Mouse (Mus musculus) midbrain, postnatal 0 days (tissue): ENCODE results near the gene Dido1. TPM values are rescaled to one million over a fixed set of nuclear protein-coding genes. Genes with fewer than 3 reads are reported as not detected.

Experiments
- ATAC-seq: fragments of 200-750 bp; cut with Nextera tagmentation; 2 replicates; pipeline ENCODE4 v1.8.0; 2017; ENCODE audit warnings: moderate number of reproducible peaks, mild to moderate bottlenecking, moderate TSS enrichment, moderate library complexity; ENCODE audit not compliant: low FRiP score
- DNase-seq: peaks from one replicate; pipeline ENCODE4 v3.0.0-alpha.2; 2015; ENCODE audit warnings: low spot score
- H3K27ac ChIP-seq: fragments of 300-500 bp; sonication (generic); 2 replicates; pipeline ENCODE4 v1.5.1; 2014; ENCODE audit warnings: low read depth, mild to moderate bottlenecking, low read length, mixed read lengths
- H3K27me3 ChIP-seq: fragments of 300-500 bp; sonication (generic); 2 replicates; pipeline ENCODE4 v1.6.1; 2014; ENCODE audit warnings: low read length, control low read depth, mixed read lengths; ENCODE audit not compliant: insufficient read depth
- H3K36me3 ChIP-seq: fragments of 300-500 bp; sonication (generic); 2 replicates; pipeline ENCODE4 v1.6.1; 2014; ENCODE audit warnings: low read length, control low read depth, mixed read lengths; ENCODE audit not compliant: insufficient read depth
- H3K4me1 ChIP-seq: fragments of 300-500 bp; sonication (generic); 2 replicates; pipeline ENCODE4 v1.6.1; 2014; ENCODE audit warnings: mild to moderate bottlenecking, control low read depth, antibody characterized with exemption, low read length, mixed read lengths; ENCODE audit not compliant: insufficient read depth
- H3K4me2 ChIP-seq: fragments of 300-500 bp; sonication (generic); 2 replicates; pipeline ENCODE4 v1.6.1; 2014; ENCODE audit warnings: low read depth, mild to moderate bottlenecking, low read length, mixed read lengths; ENCODE audit not compliant: poor library complexity, severe bottlenecking
- H3K4me3 ChIP-seq: fragments of 300-500 bp; sonication (generic); 2 replicates; pipeline ENCODE4 v1.5.1; 2014; ENCODE audit warnings: low read depth, mild to moderate bottlenecking, low read length, moderate library complexity
- H3K9ac ChIP-seq: fragments of 300-500 bp; sonication (generic); replicated peaks from 2 replicates; pipeline ENCODE4 v1.6.1; 2014; ENCODE audit warnings: mild to moderate bottlenecking, low read length, moderate library complexity, mixed read lengths; ENCODE audit not compliant: poor library complexity, severe bottlenecking
- H3K9me3 ChIP-seq: fragments of 300-500 bp; sonication (generic); 2 replicates; pipeline ENCODE4 v1.6.1; 2016; ENCODE audit warnings: low read length, control low read depth
- CTCF ChIP-seq: IDR thresholded peaks from 2 replicates; pipeline ENCODE4 v1.5.1; 2016; ENCODE audit warnings: antibody characterized with exemption, mild to moderate bottlenecking
- WGBS: fragments of 180-500 bp; shearing (Covaris S2); extraction: QIAGEN DNeasy Blood & Tissue Kit; methylation state at CpG from one replicate; pipeline ENCODE4 v1.1.7; 2014; 5-methylcytosine and 5-hydroxymethylcytosine counted together
- polyA plus RNA-seq: library from polyadenylated mRNA; unstranded; fragments of >200 nt; fragmentation: Nextera tagmentation; extraction: Ambion mirVana; gene quantifications from 2 replicates; pipeline ENCODE4 v1.2.1, GENCODE M21; 2015
- total RNA-seq: library from RNA; depleted of rRNA; stranded (reverse); fragments of >200 nt; gene quantifications from 2 replicates; pipeline ENCODE4 v1.2.3, GENCODE M21; 2014

The Dido1 gene
- total and polyA plus RNA-seq, 2 experiments from 2014 or later = 22.2 to 36.7 TPM

DNA sequence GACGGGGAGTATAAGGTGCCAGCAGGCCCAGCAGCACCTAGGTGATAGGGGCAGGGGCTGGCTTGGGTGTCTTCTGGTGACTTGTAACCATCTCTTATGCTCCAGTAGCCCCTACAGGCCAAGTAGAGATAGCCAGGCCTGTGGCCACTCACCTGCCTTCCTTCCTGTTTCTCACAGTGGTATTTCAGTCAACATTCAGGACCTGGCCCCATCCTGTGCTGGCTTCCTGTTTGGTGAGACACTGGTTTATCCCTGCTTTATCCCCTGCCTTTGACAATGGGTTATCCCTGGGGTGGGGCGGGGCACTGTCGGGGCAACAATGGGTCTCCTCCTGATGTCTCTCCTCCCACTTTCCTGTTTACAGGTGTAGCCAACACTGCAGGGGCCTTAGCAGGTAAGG is 30.6 kb upstream of the Dido1 start:
- H3K4me3 ChIP-seq = no peak overlapping the region
- no peak overlapping the region for H3K9ac ChIP-seq
- no peaks in the 10 kb centered on the region for H3K4me1 ChIP-seq
- no peaks in the 10 kb centered on the region for H3K36me3 ChIP-seq
- H3K4me2 ChIP-seq = no peak overlapping the region
- DNase-seq = no peak
- WGBS = 20% methylated on average over 3 of the region's 3 CpGs
- no peaks in the 10 kb centered on the region for H3K9me3 ChIP-seq
- H3K27me3 ChIP-seq = no peaks in the 10 kb centered on the region
- no peak for TF ChIP-seq CTCF
- H3K27ac ChIP-seq = no peak overlapping the region
- no peak for ATAC-seq

GRCm38 (mm10) chr2:180737984-180738383 is 28.2 kb upstream of the Dido1 start:
- no peak overlapping the region for H3K9ac ChIP-seq
- ATAC-seq = no peak
- H3K9me3 ChIP-seq = no peaks in the 10 kb centered on the region
- no peak for DNase-seq
- H3K4me3 ChIP-seq = no peak overlapping the region
- no peaks in the 10 kb centered on the region for H3K27me3 ChIP-seq
- H3K27ac ChIP-seq = no peak overlapping the region
- H3K4me1 ChIP-seq = no peaks in the 10 kb centered on the region
- no peak for TF ChIP-seq CTCF
- H3K36me3 ChIP-seq = no peaks in the 10 kb centered on the region
- WGBS = 68% methylated on average over 2 of the region's 2 CpGs
- H3K4me2 ChIP-seq = no peak overlapping the region

GRCm38 (mm10) chr2:180735232-180735631 is 25.4 kb upstream of the Dido1 start:
- Histone ChIP-seq H3K4me2 (no peak overlapping the region), H3K4me3 (no peak overlapping the region), H3K36me3 (no peaks in the 10 kb centered on the region), H3K27me3 (no peaks in the 10 kb centered on the region), H3K9me3 (no peaks in the 10 kb centered on the region), H3K9ac (no peak overlapping the region), H3K4me1 (no peaks in the 10 kb centered on the region), H3K27ac (no peak overlapping the region)
- 74% methylated on average over 7 of the region's 7 CpGs for WGBS
- ATAC-seq (no peak), DNase-seq (no peak)
- no peak for TF ChIP-seq CTCF

GRCm38 (mm10) chr2:180731984-180732383 is 22.2 kb upstream of the Dido1 start:
- TF ChIP-seq CTCF = no peak
- Histone ChIP-seq H3K9me3 (no peaks in the 10 kb centered on the region), H3K27ac (no peak overlapping the region), H3K36me3 (no peaks in the 10 kb centered on the region), H3K27me3 (no peaks in the 10 kb centered on the region), H3K4me3 (no peak overlapping the region), H3K4me2 (no peak overlapping the region), H3K9ac (no peak overlapping the region), H3K4me1 (no peaks in the 10 kb centered on the region)
- ATAC-seq (no peak), DNase-seq (no peak)
- WGBS = 71% methylated on average over 6 of the region's 6 CpGs

GRCm38 (mm10) chr2:180731036-180731435 is 21.2 kb upstream of the Dido1 start:
- WGBS = 71% methylated on average over 3 of the region's 3 CpGs
- Histone ChIP-seq H3K4me3 (no peak overlapping the region), H3K36me3 (no peaks in the 10 kb centered on the region), H3K27me3 (no peaks in the 10 kb centered on the region), H3K4me1 (no peaks in the 10 kb centered on the region), H3K9ac (no peak overlapping the region), H3K9me3 (no peaks in the 10 kb centered on the region), H3K27ac (no peak overlapping the region), H3K4me2 (no peak overlapping the region)
- no peak for TF ChIP-seq CTCF
- DNase-seq = no peak
- no peak for ATAC-seq

DNA sequence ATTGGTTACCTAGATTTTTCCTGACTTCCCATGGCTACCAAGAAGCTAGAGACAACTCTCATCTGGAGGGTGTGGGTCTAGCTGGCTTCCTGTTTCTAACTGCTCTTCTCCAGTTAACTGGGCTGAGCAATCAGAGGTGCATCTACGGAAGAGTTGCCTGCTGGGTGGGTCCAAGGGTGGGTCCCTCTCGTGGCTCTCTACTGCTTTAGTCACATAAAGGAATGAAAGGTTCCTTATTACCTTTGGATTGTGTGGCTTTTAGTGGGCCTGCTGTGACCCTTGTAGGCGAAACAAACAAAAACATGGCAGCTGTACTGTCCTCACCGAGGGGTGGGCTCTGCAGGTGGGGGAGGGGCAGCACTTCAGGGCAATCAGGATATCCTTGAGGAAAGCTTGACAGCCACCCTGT is 17.8 kb upstream of the Dido1 start:
- Histone ChIP-seq H3K36me3 (peaks cover 14% of the 10 kb centered on the region), H3K27ac (no peak overlapping the region), H3K4me2 (no peak overlapping the region), H3K27me3 (no peaks in the 10 kb centered on the region), H3K9ac (no peak overlapping the region), H3K4me3 (no peak overlapping the region), H3K9me3 (no peaks in the 10 kb centered on the region), H3K4me1 (0 out of 2 replicates have a peak, but pooled peaks cover 9% of the 10 kb centered on the region)
- DNase-seq (no peak), ATAC-seq (no peak)
- WGBS = 66% methylated on average over 4 of the region's 4 CpGs
- no peak for TF ChIP-seq CTCF
